Mouse (Mus musculus) intestine, embryonic 14.5 days (tissue): ENCODE results near the gene Ror2. TPM values are rescaled to one million over a fixed set of nuclear protein-coding genes. Genes with fewer than 3 reads are reported as not detected.

ENCODE experiments used
- ATAC-seq: fragments of 200-750 bp; cut with Nextera tagmentation; replicated peaks from 2 replicates; pipeline ENCODE4 v1.8.0; 2017; ENCODE audit warnings: low read depth, moderate number of reproducible peaks, moderate TSS enrichment, moderate library complexity; ENCODE audit not compliant: low FRiP score, low TSS enrichment
- DNase-seq: peaks from one replicate; pipeline ENCODE4 v3.0.0-alpha.2; 2018; ENCODE audit warnings: low spot score
- H3K27ac ChIP-seq: fragments of 300-500 bp; sonication (generic); 2 replicates; pipeline ENCODE4 v1.5.1; 2014; ENCODE audit warnings: low read depth, mild to moderate bottlenecking, control low read depth
- H3K27me3 ChIP-seq: fragments of 300-500 bp; sonication (generic); replicated peaks from 2 replicates; pipeline ENCODE4 v1.6.1; 2014; ENCODE audit warnings: low read length, control low read depth; ENCODE audit not compliant: control insufficient read depth, insufficient read depth
- H3K36me3 ChIP-seq: fragments of 300-500 bp; sonication (generic); 2 replicates; pipeline ENCODE4 v1.6.1; 2014; ENCODE audit warnings: low read length, control low read depth; ENCODE audit not compliant: control insufficient read depth, insufficient read depth
- H3K4me1 ChIP-seq: fragments of 300-500 bp; sonication (generic); replicated peaks from 2 replicates; pipeline ENCODE4 v1.6.1; 2014; ENCODE audit warnings: low read length, control low read depth, mixed read lengths; ENCODE audit not compliant: control insufficient read depth, insufficient read depth
- H3K4me2 ChIP-seq: fragments of 300-500 bp; sonication (generic); 2 replicates; pipeline ENCODE4 v1.6.1; 2014; ENCODE audit warnings: low read length
- H3K4me3 ChIP-seq: fragments of 300-500 bp; sonication (generic); 2 replicates; pipeline ENCODE4 v1.5.1; 2014; ENCODE audit warnings: low read depth, low read length, control low read depth, mixed read lengths
- H3K9ac ChIP-seq: fragments of 300-500 bp; sonication (generic); 2 replicates; pipeline ENCODE4 v1.6.1; 2014; ENCODE audit warnings: mild to moderate bottlenecking, low read length
- H3K9me3 ChIP-seq: fragments of 300-500 bp; sonication (generic); 2 replicates; pipeline ENCODE4 v1.6.1; 2016; ENCODE audit warnings: low read length, control low read depth; ENCODE audit not compliant: control insufficient read depth
- WGBS: fragments of 180-500 bp; shearing (Covaris S2); extraction: QIAGEN DNeasy Blood & Tissue Kit; methylation state at CpG from one replicate; pipeline ENCODE4 v1.1.7; 2014; 5-methylcytosine and 5-hydroxymethylcytosine counted together
- polyA plus RNA-seq: library from polyadenylated mRNA; unstranded; fragments of >200 nt; fragmentation: Nextera tagmentation; extraction: Ambion mirVana; gene quantifications from 2 replicates; pipeline ENCODE4 v1.2.1, GENCODE M21; 2014

The Ror2 gene
- polyA plus RNA-seq, 1 experiment from 2014 or later = 18.5 TPM

GRCm38 (mm10) chr13:53067949-53068348 lies 218.0 kb downstream of the Ror2 start:
- Histone ChIP-seq H3K4me2 (no peak overlapping the region), H3K4me1 (no peaks in the 10 kb centered on the region), H3K27ac (no peak overlapping the region), H3K9ac (no peak overlapping the region), H3K36me3 (no peaks in the 10 kb centered on the region), H3K4me3 (no peak overlapping the region), H3K9me3 (no peaks in the 10 kb centered on the region), H3K27me3 (no peaks in the 10 kb centered on the region)
- no peak for ATAC-seq
- WGBS = 81% methylated on average over 11 of the region's 11 CpGs
- no peak for DNase-seq

- Histone ChIP-seq H3K9ac (no peak overlapping the region), H3K9me3 (no peaks in the 10 kb centered on the region), H3K27me3 (no peaks in the 10 kb centered on the region), H3K36me3 (no peaks in the 10 kb centered on the region), H3K27ac (no peak overlapping the region), H3K4me2 (no peak overlapping the region), H3K4me3 (no peak overlapping the region), H3K4me1 (no peaks in the 10 kb centered on the region)
- 71% methylated on average over 11 of the region's 11 CpGs for WGBS
- ATAC-seq (no peak), DNase-seq (no peak)
These were observed 220.8 kb downstream of the Ror2 start for GRCm38 (mm10) chr13:53065122-53065521.

GRCm38 (mm10) chr13:53064681-53065080 lies 221.2 kb downstream of the Ror2 start:
- no peaks in the 10 kb centered on the region for H3K36me3 ChIP-seq
- no peak overlapping the region for H3K4me2 ChIP-seq
- no peak overlapping the region for H3K27ac ChIP-seq
- H3K27me3 ChIP-seq = no peaks in the 10 kb centered on the region
- 97% methylated on average over 1 of the region's 1 CpGs for whole genome bisulfite sequencing
- H3K9me3 ChIP-seq = no peaks in the 10 kb centered on the region
- no peak overlapping the region for H3K9ac ChIP-seq
- no peaks in the 10 kb centered on the region for H3K4me1 ChIP-seq
- DNase-seq (no peak), ATAC-seq (no peak)
- H3K4me3 ChIP-seq = no peak overlapping the region

Other genes with a start within 250 kb of the Ror2 start
- gene Sptlc1, start 91.3 kb upstream of the Ror2 start, polyA plus RNA-seq = 35.5 and 39.1 TPM in 2 replicates
- gene Msx2, start 186.9 kb upstream of the Ror2 start, polyA plus RNA-seq = 0.09 and 0.44 TPM in 2 replicates